Mouse (Mus musculus): ENCODE measurements around the gene Mcoln2. TPM values are rescaled to one million over a fixed set of nuclear protein-coding genes. Genes with fewer than 3 reads are reported as not detected.

The Mcoln2 gene
- total RNA-seq, 2 experiments from 2014 or later: not detected

DNA sequence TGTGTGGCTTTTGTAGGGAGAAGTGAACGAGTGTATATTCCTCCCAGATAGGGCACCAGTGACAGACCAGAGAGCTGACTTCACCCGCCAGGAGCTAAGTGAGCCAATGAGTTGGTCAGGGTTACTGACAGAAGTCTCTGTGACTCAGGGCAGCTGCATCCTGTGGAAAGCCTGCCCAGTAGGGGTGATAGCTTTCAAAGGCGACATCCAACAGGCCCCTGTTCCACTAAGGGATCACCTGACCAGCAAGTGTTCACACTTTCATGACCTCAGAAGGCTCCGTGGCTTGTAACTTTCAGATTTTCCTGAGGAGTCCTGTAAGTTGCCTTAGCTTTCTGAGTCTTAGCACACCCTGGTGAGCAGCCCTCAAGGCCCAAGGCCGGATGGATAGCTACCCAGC lies 23.4 kb downstream of the Mcoln2 start:
- Histone ChIP-seq H3K4me3 (no peak overlapping the region), H3K27ac (no peak overlapping the region)
- intact Hi-C loops (cut with DNase I): no loop called here
- no peak for TF ChIP-seq CTCF (IDR thresholded peaks at IDR 0.05)
- no peak for DNase-seq (ENCODE audit: extremely low spot score in 1 of 2, low spot score in 2 of 2)

GRCm38 (mm10) chr3:146174215-146174614 lies 24.6 kb downstream of the Mcoln2 start:
- intact Hi-C loops (cut with DNase I): no loop called here
- TF ChIP-seq CTCF (IDR thresholded peaks at IDR 0.05): no peak
- no peak for DNase-seq (ENCODE audit: extremely low spot score in 1 of 2, low spot score in 2 of 2)
- Histone ChIP-seq H3K27ac (no peak overlapping the region), H3K4me3 (no peak overlapping the region)

DNA sequence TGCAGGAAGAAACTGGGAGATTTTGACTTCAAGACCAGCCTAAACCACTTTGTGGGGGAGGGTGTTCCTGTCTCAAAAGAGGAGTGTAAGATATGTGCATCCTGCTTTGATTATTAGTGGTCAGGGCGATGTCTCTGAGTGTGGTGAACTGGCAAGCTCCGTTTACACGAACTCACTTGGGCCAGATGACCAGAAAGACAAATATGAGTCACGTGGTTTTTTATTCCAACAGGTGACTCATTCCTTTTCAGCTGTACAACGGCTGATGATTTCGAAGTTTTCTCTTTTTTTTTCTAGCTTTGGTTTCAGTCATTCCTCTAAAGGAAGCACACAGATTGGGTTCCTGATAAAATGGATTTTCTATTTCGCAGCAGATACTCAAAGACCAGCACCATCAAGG lies 27.7 kb downstream of the Mcoln2 start:
- intact Hi-C loops (cut with DNase I): loop anchor here (5.0 kb wide), 1 partner anchor 75 kb away; no protein-coding TSS in a partner anchor
- Histone ChIP-seq H3K27ac (no peak overlapping the region), H3K4me3 (no peak overlapping the region)
- no peak for DNase-seq (ENCODE audit: extremely low spot score in 1 of 2, low spot score in 2 of 2)
- TF ChIP-seq CTCF (IDR thresholded peaks at IDR 0.05): no peak

DNA sequence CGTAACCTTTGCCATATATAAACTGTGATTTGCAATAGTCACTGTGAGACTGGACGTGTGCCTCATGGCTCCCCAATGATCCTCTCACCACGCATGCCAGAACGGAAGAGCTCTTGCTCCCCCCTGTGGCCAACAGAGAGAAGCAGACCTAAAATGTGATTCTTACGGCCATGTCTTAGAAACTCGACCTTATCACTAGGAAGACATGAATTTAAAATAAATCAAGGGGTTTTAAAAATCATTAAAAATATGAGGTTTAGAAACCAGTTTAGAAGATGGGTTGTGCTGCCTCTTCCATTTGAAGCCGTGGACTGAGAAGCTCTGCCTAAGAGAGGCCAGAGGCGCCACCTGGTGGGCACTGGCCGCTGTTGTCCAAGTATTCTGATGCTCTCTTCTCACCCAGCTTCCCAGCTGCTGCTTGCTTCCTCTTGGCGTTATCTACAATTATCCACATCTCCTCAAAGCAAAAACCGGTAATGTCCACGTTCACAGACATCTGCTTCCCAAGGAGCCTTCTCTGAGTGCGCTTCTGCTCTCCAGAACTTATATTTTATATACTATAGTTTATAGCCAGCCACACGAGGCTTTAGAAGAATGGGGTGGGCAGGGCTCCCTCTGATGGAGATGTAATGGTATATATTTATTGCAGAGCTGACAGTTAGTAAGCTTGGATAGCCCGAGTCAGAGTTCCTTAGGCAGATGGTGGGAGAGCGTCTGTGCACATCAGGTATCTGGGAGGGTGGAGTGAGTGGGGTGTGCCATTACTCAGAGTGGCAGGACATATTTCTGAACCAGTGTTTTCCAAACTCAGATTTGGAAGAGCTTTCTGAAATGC lies 28.3 kb downstream of the Mcoln2 start:
- DNase-seq (ENCODE audit: extremely low spot score in 1 of 2, low spot score in 2 of 2): peak; percentile 79 to 81
- intact Hi-C loops (cut with DNase I): loop anchor here (1.0 to 5.0 kb wide), 4 partner anchors 76 to 235 kb away; no protein-coding TSS in a partner anchor
- peak; percentile 83 for TF ChIP-seq CTCF (IDR thresholded peaks at IDR 0.05)
- H3K4me3 ChIP-seq: peak overlapping the region; percentile 29
- no peak overlapping the region for H3K27ac ChIP-seq

DNA sequence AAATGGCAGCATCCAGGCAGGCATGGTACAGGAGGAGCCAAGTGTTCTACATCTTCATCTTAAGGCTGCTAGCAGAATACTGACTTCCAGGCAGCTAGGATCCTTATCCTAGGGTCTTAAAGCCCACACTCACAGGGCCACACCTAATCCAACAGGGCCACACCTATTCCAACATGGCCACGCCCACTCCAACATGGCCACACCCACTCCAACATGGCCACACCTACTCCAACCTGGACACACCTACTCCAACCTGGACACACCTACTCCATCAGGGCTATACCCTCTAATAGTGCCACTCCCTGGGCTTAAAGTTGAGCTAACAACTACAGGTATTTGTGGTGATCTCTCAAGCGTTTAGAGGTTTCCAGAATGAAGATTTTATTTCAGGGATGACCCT lies 30.7 kb downstream of the Mcoln2 start:
- Histone ChIP-seq H3K27ac (no peak overlapping the region), H3K4me3 (no peak overlapping the region)
- intact Hi-C loops (cut with DNase I): loop anchor here (10.0 kb wide), 1 partner anchor 324 kb away; no protein-coding TSS in a partner anchor
- no peak for TF ChIP-seq CTCF (IDR thresholded peaks at IDR 0.05)
- DNase-seq (ENCODE audit: extremely low spot score in 1 of 2, low spot score in 2 of 2): no peak

GRCm38 (mm10) chr3:146180986-146181385 lies 31.4 kb downstream of the Mcoln2 start:
- intact Hi-C loops (cut with DNase I): loop anchor here (10.0 kb wide), 1 partner anchor 324 kb away; no protein-coding TSS in a partner anchor
- Histone ChIP-seq H3K27ac (no peak overlapping the region), H3K4me3 (no peak overlapping the region)
- TF ChIP-seq CTCF (IDR thresholded peaks at IDR 0.05): peak; percentile 60
- peak in 1 of 2 experiments; percentile 40 for DNase-seq (ENCODE audit: extremely low spot score in 1 of 2, low spot score in 2 of 2)

GRCm38 (mm10) chr3:146184992-146185657 lies 35.5 kb downstream of the Mcoln2 start:
- peak; percentile 58 to 62 for DNase-seq (ENCODE audit: extremely low spot score in 1 of 2, low spot score in 2 of 2)
- Histone ChIP-seq H3K27ac (no peak overlapping the region), H3K4me3 (no peak overlapping the region)
- peak; percentile 99 for TF ChIP-seq CTCF (IDR thresholded peaks at IDR 0.05)
- intact Hi-C loops (cut with DNase I): loop anchor here (5.0 to 10.0 kb wide), 4 partner anchors 87 to 762 kb away; no protein-coding TSS in a partner anchor

- H3K27ac ChIP-seq: no peak overlapping the region
- TF ChIP-seq CTCF (IDR thresholded peaks at IDR 0.05): no peak
- DNase-seq (ENCODE audit: extremely low spot score in 1 of 2, low spot score in 2 of 2): no peak
- no peak overlapping the region for H3K4me3 ChIP-seq
- intact Hi-C loops (cut with DNase I): loop anchor here (2.0 to 10.0 kb wide), 5 partner anchors 86 to 761 kb away; no protein-coding TSS in a partner anchor
Measured at GRCm38 (mm10) chr3:146186033-146186432, 36.4 kb downstream of the Mcoln2 start.

DNA sequence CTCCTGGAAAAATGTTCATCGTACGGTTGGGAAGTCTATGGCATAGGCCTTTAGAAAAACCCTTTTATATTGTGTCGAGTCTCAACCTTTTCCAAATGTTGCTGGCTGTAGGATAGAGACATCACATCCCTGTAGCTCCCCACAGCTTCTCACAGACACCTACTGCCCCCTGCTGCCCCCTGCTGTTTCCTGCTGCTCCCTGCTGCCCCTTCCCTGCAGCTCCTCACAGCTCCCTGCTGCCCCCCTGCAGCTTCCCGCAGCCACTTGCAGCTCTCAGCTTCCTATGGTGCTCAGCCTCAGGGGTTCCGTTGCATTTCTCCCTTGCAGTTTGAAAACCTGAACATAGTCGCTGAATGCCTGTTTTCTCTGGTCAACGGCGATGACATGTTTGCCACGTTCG lies 40.3 kb downstream of the Mcoln2 start:
- intact Hi-C loops (cut with DNase I): loop anchor here (5.0 to 10.0 kb wide), 4 partner anchors 82 to 757 kb away; no protein-coding TSS in a partner anchor

GRCm38 (mm10) chr3:146192507-146192906 lies 42.9 kb downstream of the Mcoln2 start:
- DNase-seq (ENCODE audit: extremely low spot score in 1 of 2, low spot score in 2 of 2): no peak
- intact Hi-C loops (cut with DNase I): no loop called here
- H3K4me3 ChIP-seq: no peak overlapping the region
- no peak for TF ChIP-seq CTCF (IDR thresholded peaks at IDR 0.05)
- H3K27ac ChIP-seq: no peak overlapping the region

More for the DNA sequence above, 40.3 kb downstream of the Mcoln2 start:
- Histone ChIP-seq H3K4me3 (no peak overlapping the region), H3K27ac (no peak overlapping the region)
- no peak for DNase-seq (ENCODE audit: extremely low spot score in 1 of 2, low spot score in 2 of 2)
- no peak; the same call in 1 of the 2 replicates for TF ChIP-seq CTCF (IDR thresholded peaks at IDR 0.05)

- TF ChIP-seq CTCF (IDR thresholded peaks at IDR 0.05): no peak
- intact Hi-C loops (cut with DNase I): no loop called here
- H3K4me3 ChIP-seq: no peak overlapping the region
- no peak overlapping the region for H3K27ac ChIP-seq
- no peak for DNase-seq (ENCODE audit: extremely low spot score in 1 of 2, low spot score in 2 of 2)
Measured at GRCm38 (mm10) chr3:146195153-146195552, 45.5 kb downstream of the Mcoln2 start.

GRCm38 (mm10) chr3:146196301-146196700 lies 46.7 kb downstream of the Mcoln2 start:
- no peak overlapping the region for H3K27ac ChIP-seq
- no peak for TF ChIP-seq CTCF (IDR thresholded peaks at IDR 0.05)
- intact Hi-C loops (cut with DNase I): no loop called here
- H3K4me3 ChIP-seq: no peak overlapping the region
- DNase-seq (ENCODE audit: extremely low spot score in 1 of 2, low spot score in 2 of 2): no peak
